Mouse (Mus musculus): Measurements from ENCODE around the gene Wdr43. TPM values are rescaled to one million over a fixed set of nuclear protein-coding genes. Genes with fewer than 3 reads are reported as not detected.

Wdr43 gene
- total and polyA plus RNA-seq, 3 experiments = 157 to 355 (median 252) TPM

GRCm38 (mm10) chr17:71695151-71695550, 79.5 kb downstream of the Wdr43 start:
- DNase-seq (ENCODE audit: extremely low read depth) = no peak
- H3K4me2 ChIP-seq (ENCODE audit: insufficient read depth, low read depth, poor library complexity, severe bottlenecking) = no peak overlapping the region
- dilution Hi-C loops (cut with MboI; ENCODE audit: extremely low pct_ligation_motif_present, extremely low pct_unique_long_range_greater_than_20kb, low sequenced_read_pairs) = no loop called here
- in situ Hi-C loops (cut with MboI; ENCODE audit: low pct_ligation_motif_present, low pct_unique_long_range_greater_than_20kb, low sequenced_read_pairs) = no loop called here
- H3K36me3 ChIP-seq (replicated peaks in 1 of 2; ENCODE audit: control insufficient read depth in 1 of 2, insufficient read depth in 1 of 2, low read length in 1 of 2) = peaks cover 0 to 63% of the 10 kb centered on the region in 2 experiments
- H3K27ac ChIP-seq (ENCODE audit: insufficient read depth, low read depth) = no peak overlapping the region
- no peak overlapping the region for H3K4me3 ChIP-seq (replicated peaks in 1 of 3; ENCODE audit: low read depth in 2 of 3, low read length in 2 of 3, poor library complexity in 1 of 3)
- no peaks in the 10 kb centered on the region for H3K27me3 ChIP-seq (replicated peaks)
- no peak overlapping the region for H3K9ac ChIP-seq (ENCODE audit: insufficient read depth, low read depth)
- H3K79me2 ChIP-seq (replicated peaks; ENCODE audit: control insufficient read depth, extremely low read depth, insufficient read depth, poor library complexity, severe bottlenecking) = no peaks in the 10 kb centered on the region
- H3K4me1 ChIP-seq (ENCODE audit: control insufficient read depth in 1 of 2, insufficient read depth in 2 of 2) = peaks cover 16 to 39% of the 10 kb centered on the region in 2 experiments
- TF ChIP-seq ELF1 (IDR thresholded peaks at IDR 0.05; ENCODE audit: low read depth, low read length) = no peak
- no peak for TF ChIP-seq SIN3A (IDR thresholded peaks at IDR 0.05; ENCODE audit: low read length)
- TF ChIP-seq GABPA (IDR thresholded peaks at IDR 0.05; ENCODE audit: insufficient replicate concordance, low read depth, low read length) = no peak
- no peak for TF ChIP-seq MAX (IDR thresholded peaks at IDR 0.05; ENCODE audit: low read length)
- no peak for TF ChIP-seq ETS1 (conservative IDR thresholded peaks at IDR 0.05; ENCODE audit: low read depth, low read length)
- no peak for TF ChIP-seq E2F4 (IDR thresholded peaks at IDR 0.05; ENCODE audit: insufficient replicate concordance, low read depth, low read length)
- TF ChIP-seq POLR2A (IDR thresholded peaks at IDR 0.05; ENCODE audit: low read depth, low read length) = no peak
- no peak for TF ChIP-seq KAT2A (IDR thresholded peaks at IDR 0.05; ENCODE audit: insufficient replicate concordance, low read length)
- no peak for TF ChIP-seq NRF1 (IDR thresholded peaks at IDR 0.05; ENCODE audit: low read depth, low read length)
- TF ChIP-seq MYC (IDR thresholded peaks at IDR 0.05; ENCODE audit: low read depth, low read length) = no peak
- no peak for TF ChIP-seq USF1 (IDR thresholded peaks at IDR 0.05; ENCODE audit: low read depth, low read length)
- no peak for TF ChIP-seq RAD21 (IDR thresholded peaks at IDR 0.05; ENCODE audit: low read depth, low read length)
- no peak for TF ChIP-seq ZNF384 (IDR thresholded peaks at IDR 0.05; ENCODE audit: low read depth, low read length)
- TF ChIP-seq MAZ (IDR thresholded peaks at IDR 0.05; ENCODE audit: low read depth, low read length) = no peak
- no peak for TF ChIP-seq ZMIZ1 (IDR thresholded peaks at IDR 0.05; ENCODE audit: low read depth, low read length)
- H3K9me3 ChIP-seq (replicated peaks; ENCODE audit: low read length) = no peaks in the 10 kb centered on the region

GRCm38 (mm10) chr17:71695716-71696315, 80.1 kb downstream of the Wdr43 start:
- no peak overlapping the region for H3K27ac ChIP-seq (ENCODE audit: insufficient read depth, low read depth)
- no peaks in the 10 kb centered on the region for H3K79me2 ChIP-seq (replicated peaks; ENCODE audit: control insufficient read depth, extremely low read depth, insufficient read depth, poor library complexity, severe bottlenecking)
- no peak overlapping the region for H3K4me2 ChIP-seq (ENCODE audit: insufficient read depth, low read depth, poor library complexity, severe bottlenecking)
- H3K4me3 ChIP-seq (replicated peaks in 1 of 3; ENCODE audit: low read depth in 2 of 3, low read length in 2 of 3, poor library complexity in 1 of 3) = no peak overlapping the region
- DNase-seq (ENCODE audit: extremely low read depth) = no peak
- in situ Hi-C loops (cut with MboI; ENCODE audit: low pct_ligation_motif_present, low pct_unique_long_range_greater_than_20kb, low sequenced_read_pairs) = no loop called here
- dilution Hi-C loops (cut with MboI; ENCODE audit: extremely low pct_ligation_motif_present, extremely low pct_unique_long_range_greater_than_20kb, low sequenced_read_pairs) = no loop called here
- TF ChIP-seq JUND (conservative IDR thresholded peaks at IDR 0.05; ENCODE audit: low read depth, low read length) (no peak), MAX (IDR thresholded peaks at IDR 0.05; ENCODE audit: low read length) (no peak), EP300 (IDR thresholded peaks at IDR 0.05; ENCODE audit: low read length) (no peak), USF1 (IDR thresholded peaks at IDR 0.05; ENCODE audit: low read depth, low read length) (no peak), MEF2A (IDR thresholded peaks at IDR 0.05; ENCODE audit: borderline replicate concordance, low read depth, low read length) (no peak), RCOR1 (conservative IDR thresholded peaks at IDR 0.05; ENCODE audit: low read depth, low read length) (no peak), CTCF (conservative IDR thresholded peaks at IDR 0.05 in 1 of 2, IDR thresholded peaks at IDR 0.05 in 1 of 2; ENCODE audit: low read depth in 2 of 2, low read length in 2 of 2) (no peak), GABPA (IDR thresholded peaks at IDR 0.05; ENCODE audit: insufficient replicate concordance, low read depth, low read length) (no peak), PAX5 (IDR thresholded peaks at IDR 0.05; ENCODE audit: low read length) (no peak), E2F4 (IDR thresholded peaks at IDR 0.05; ENCODE audit: insufficient replicate concordance, low read depth, low read length) (no peak), MYC (IDR thresholded peaks at IDR 0.05; ENCODE audit: low read depth, low read length) (no peak), KAT2A (IDR thresholded peaks at IDR 0.05; ENCODE audit: insufficient replicate concordance, low read length) (no peak), JUN (IDR thresholded peaks at IDR 0.05; ENCODE audit: insufficient read depth, low read depth, low read length) (no peak), ZNF384 (IDR thresholded peaks at IDR 0.05; ENCODE audit: low read depth, low read length) (no peak), ZKSCAN1 (IDR thresholded peaks at IDR 0.05; ENCODE audit: borderline replicate concordance, low read depth, low read length) (no peak), POLR2AphosphoS2 (IDR thresholded peaks at IDR 0.05; ENCODE audit: low read depth, low read length) (no peak), USF2 (conservative IDR thresholded peaks at IDR 0.05; ENCODE audit: low read depth, low read length) (no peak), HCFC1 (IDR thresholded peaks at IDR 0.05; ENCODE audit: low read depth, low read length) (no peak), ZMIZ1 (IDR thresholded peaks at IDR 0.05; ENCODE audit: low read depth, low read length) (no peak), ETS1 (conservative IDR thresholded peaks at IDR 0.05; ENCODE audit: low read depth, low read length) (no peak)
- H3K27me3 ChIP-seq (replicated peaks) = no peaks in the 10 kb centered on the region
- peaks cover 0 to 70% of the 10 kb centered on the region in 2 experiments for H3K36me3 ChIP-seq (replicated peaks in 1 of 2; ENCODE audit: control insufficient read depth in 1 of 2, insufficient read depth in 1 of 2, low read length in 1 of 2)
- no peaks in the 10 kb centered on the region for H3K9me3 ChIP-seq (replicated peaks; ENCODE audit: low read length)
- no peak overlapping the region for H3K9ac ChIP-seq (ENCODE audit: insufficient read depth, low read depth)
- H3K4me1 ChIP-seq (ENCODE audit: control insufficient read depth in 1 of 2, insufficient read depth in 2 of 2) = peaks cover 9 to 34% of the 10 kb centered on the region in 2 experiments
